Mouse (Mus musculus) embryonic facial prominence, embryonic 15.5 days (tissue): Measurements from ENCODE around the gene Cyp4a10. TPM values are rescaled to one million over a fixed set of nuclear protein-coding genes. Genes with fewer than 3 reads are reported as not detected.
"Not testable (repeated sequence)": the region's sequence is repeated elsewhere in the genome, so short reads cannot be mapped to it uniquely, and the experiment has no call there.

ENCODE experiments used
- ATAC-seq: fragments of 200-750 bp; cut with Nextera tagmentation; 2 replicates; pipeline ENCODE4 v1.8.0; 2017; ENCODE audit warnings: low read depth, moderate TSS enrichment; ENCODE audit not compliant: insufficient number of reproducible peaks, low FRiP score, low TSS enrichment
- H3K27ac ChIP-seq: fragments of 300-500 bp; sonication (generic); replicated peaks from 2 replicates; pipeline ENCODE4 v1.5.1; 2015; ENCODE audit warnings: mild to moderate bottlenecking, inconsistent platforms
- H3K27me3 ChIP-seq: fragments of 300-500 bp; sonication (generic); 2 replicates; pipeline ENCODE4 v1.6.1; 2015; ENCODE audit warnings: inconsistent platforms
- H3K36me3 ChIP-seq: fragments of 300-500 bp; sonication (generic); 2 replicates; pipeline ENCODE4 v1.6.1; 2015; ENCODE audit warnings: mild to moderate bottlenecking, inconsistent platforms
- H3K4me1 ChIP-seq: fragments of 300-500 bp; sonication (generic); 2 replicates; pipeline ENCODE4 v1.6.1; 2015; ENCODE audit warnings: inconsistent platforms
- H3K4me2 ChIP-seq: fragments of 300-500 bp; sonication (generic); replicated peaks from 2 replicates; pipeline ENCODE4 v1.6.1; 2015; ENCODE audit warnings: mild to moderate bottlenecking, inconsistent platforms
- H3K4me3 ChIP-seq: fragments of 300-500 bp; sonication (generic); replicated peaks from 2 replicates; pipeline ENCODE4 v1.5.1; 2015; ENCODE audit warnings: mild to moderate bottlenecking, inconsistent platforms
- H3K9ac ChIP-seq: fragments of 300-500 bp; sonication (generic); 2 replicates; pipeline ENCODE4 v1.6.1; 2015; ENCODE audit warnings: inconsistent platforms
- H3K9me3 ChIP-seq: fragments of 300-500 bp; sonication (generic); replicated peaks from 2 replicates; pipeline ENCODE4 v1.6.1; 2016; ENCODE audit warnings: inconsistent platforms
- WGBS: fragments of 180-500 bp; shearing (Covaris S2); methylation state at CpG from one replicate; pipeline ENCODE4 v1.1.7; 2015; 5-methylcytosine and 5-hydroxymethylcytosine counted together
- polyA plus RNA-seq: library from polyadenylated mRNA; unstranded; fragments of >200 nt; fragmentation: Nextera tagmentation; extraction: Ambion mirVana; gene quantifications from 2 replicates; pipeline ENCODE4 v1.2.1, GENCODE M21; 2015

Gene Cyp4a10
- polyA plus RNA-seq, 1 experiment from 2014 or later, result not detected

DNA sequence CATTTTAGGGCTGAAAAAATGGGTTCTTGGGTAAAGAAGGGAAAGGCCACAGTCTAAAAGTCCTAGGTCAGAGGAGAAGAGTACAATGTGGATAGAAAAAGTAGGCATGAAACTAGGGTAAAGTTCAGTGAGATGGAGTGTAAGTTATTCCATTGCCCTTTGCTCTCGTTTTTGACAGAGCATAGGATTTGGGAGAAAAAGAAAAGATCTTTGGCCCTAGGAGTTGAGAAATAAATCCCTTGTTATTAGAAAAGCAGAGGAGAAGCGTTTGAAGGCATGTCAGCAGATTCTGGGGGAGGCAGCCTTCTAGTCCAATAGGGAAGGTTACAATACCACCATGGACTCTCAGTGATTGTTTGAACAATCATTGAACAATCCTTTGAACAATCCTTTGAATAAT, 37.4 kb downstream of the Cyp4a10 start:
- Histone ChIP-seq H3K9me3 (no peaks in the 10 kb centered on the region), H3K4me1 (no peaks in the 10 kb centered on the region), H3K36me3 (no peaks in the 10 kb centered on the region), H3K4me2 (no peak overlapping the region), H3K27me3 (no peaks in the 10 kb centered on the region), H3K27ac (no peak overlapping the region), H3K9ac (no peak overlapping the region), H3K4me3 (no peak overlapping the region)
- 54% methylated on average over 2 of the region's 2 CpGs for WGBS
- no peak for ATAC-seq

DNA sequence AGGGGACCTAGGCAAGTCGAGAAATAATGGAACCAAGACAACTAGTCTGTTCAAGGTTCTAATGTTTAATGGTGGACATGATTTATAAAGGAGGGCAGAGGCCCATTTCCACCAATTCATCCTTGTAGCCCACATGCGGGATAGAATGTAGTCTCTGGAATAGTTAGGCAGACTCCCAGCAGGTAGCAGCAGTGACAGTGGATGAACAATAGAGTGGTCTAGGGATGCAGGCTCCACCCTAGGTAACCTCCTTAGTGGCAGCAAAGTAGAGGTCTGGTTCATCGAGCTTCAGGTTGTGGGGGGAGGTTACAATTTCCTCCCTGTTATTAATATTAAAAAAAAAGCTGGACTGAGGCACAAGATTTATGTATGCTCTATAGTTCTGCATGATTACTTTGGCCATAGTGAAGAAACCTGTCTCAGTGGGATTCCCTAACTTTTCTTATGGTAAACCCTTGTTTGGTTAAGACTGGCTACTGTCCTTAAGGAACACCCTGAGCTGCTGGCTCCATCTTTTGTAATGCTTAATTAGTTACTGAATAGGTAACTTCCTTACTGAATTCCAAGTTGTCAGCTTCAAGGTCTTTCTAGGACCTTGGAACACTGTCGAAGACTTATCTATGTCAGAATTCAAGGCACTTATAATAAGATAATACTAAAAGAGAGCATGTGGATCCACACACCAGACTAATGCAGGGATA, 39.9 kb downstream of the Cyp4a10 start:
- H3K27me3 ChIP-seq, result no peaks in the 10 kb centered on the region
- H3K9me3 ChIP-seq, result no peaks in the 10 kb centered on the region
- no peak overlapping the region for H3K9ac ChIP-seq
- no peaks in the 10 kb centered on the region for H3K36me3 ChIP-seq
- H3K4me1 ChIP-seq, result no peaks in the 10 kb centered on the region
- H3K27ac ChIP-seq, result no peak overlapping the region
- ATAC-seq, result no peak
- H3K4me3 ChIP-seq, result no peak overlapping the region
- H3K4me2 ChIP-seq, result no peak overlapping the region
- 52% methylated on average over 4 of the region's 4 CpGs for WGBS

DNA sequence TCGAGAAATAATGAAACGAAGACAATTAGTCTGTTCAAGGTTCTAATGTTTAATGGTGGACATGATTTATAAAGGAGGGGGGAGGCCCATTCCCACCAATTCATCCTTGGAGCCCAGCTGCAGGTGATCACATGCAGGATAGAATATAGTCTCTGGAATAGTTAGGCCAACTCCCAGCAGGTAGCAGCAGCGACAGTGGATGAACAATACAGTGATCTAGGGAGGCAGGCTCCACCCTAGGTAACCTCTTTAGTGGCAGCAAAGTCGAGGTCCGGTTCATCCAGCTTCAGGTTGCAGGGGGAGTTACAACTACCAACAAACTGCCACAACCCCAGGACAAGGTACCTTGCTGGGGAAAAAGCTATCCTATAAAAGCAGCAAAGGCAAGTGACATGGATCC, 43.2 kb downstream of the Cyp4a10 start:
- 52% methylated on average over 5 of the region's 5 CpGs for WGBS
- H3K9ac ChIP-seq, H3K27me3 ChIP-seq, ATAC-seq, H3K4me3 ChIP-seq, H3K36me3 ChIP-seq, H3K27ac ChIP-seq, H3K4me2 ChIP-seq, H3K9me3 ChIP-seq, H3K4me1 ChIP-seq: not testable (repeated sequence)

DNA sequence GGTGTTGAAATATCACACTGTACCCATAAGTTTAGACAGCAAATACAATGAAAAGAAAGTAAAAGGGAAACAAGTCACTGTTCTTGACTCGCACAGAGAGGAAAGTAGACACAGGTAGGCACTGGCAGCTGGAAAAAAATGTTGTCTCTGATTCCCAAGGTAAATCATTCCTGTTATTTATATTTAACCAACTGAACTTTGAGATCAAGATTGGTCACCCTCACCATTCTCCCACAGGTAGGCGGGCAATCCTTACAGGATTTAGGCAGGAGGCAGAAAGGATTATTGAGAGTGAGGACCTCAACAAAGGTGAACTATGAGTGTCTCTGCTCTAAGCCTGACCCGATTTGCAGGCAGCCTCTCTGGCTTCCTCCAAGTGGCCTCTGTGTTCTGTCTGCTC, 45.3 kb downstream of the Cyp4a10 start, which contains the start of gene Cyp4a31:
TSS of gene Cyp4a31 (plus strand) at position 249 of the 400 bp plus-strand sequence.
- ATAC-seq, result no peak
- no peak within 1 kb of the TSS for H3K9ac ChIP-seq
- no peak within 1 kb of the TSS for H3K4me3 ChIP-seq
- no peaks in the 10 kb centered on the region for H3K4me1 ChIP-seq
- no peaks in the 10 kb centered on the region for H3K36me3 ChIP-seq
- 73% methylated on average over 3 of the region's 3 CpGs for WGBS
- H3K27me3 ChIP-seq, result no peaks in the 10 kb centered on the region
- H3K4me2 ChIP-seq, result no peak within 1 kb of the TSS
- H3K9me3 ChIP-seq, result no peaks in the 10 kb centered on the region
- no peak within 1 kb of the TSS for H3K27ac ChIP-seq

DNA sequence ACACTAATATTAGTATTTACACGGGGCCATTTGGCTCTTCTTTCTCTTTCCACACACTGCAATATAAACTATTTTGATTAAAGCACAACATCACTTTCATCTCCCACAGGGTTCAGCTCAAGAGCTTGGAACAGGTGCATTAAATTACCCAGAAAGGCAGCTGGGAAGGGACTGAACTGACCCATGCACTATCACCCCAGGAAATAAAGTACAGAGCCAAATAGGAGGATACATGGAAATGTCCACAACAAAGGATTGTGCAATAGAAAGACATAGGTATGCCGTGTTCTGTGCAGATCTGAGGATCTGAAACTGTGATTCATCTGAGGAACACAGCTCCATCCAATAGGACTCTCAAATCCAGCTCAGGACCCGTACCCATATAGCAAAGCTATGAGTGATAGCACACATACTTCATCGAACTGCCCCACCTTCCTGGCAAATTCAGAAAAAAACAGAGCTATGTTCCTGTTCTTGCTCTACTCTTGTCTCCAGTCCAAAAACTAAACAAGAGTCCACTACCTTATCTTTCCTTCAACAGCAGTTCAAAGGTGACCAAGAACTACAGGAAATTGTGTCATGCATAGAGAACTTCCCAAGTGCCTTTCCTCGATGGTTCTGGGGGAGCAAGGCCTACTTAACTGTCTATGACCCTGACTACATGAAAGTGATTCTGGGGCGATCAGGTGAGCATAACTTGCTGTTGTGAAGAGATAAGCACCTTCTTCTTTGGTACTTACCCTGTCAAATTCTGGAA, 46.6 kb downstream of the Cyp4a10 start:
- H3K4me3 ChIP-seq, H3K27me3 ChIP-seq, ATAC-seq, H3K4me2 ChIP-seq, H3K4me1 ChIP-seq, H3K9ac ChIP-seq, H3K36me3 ChIP-seq, H3K9me3 ChIP-seq, H3K27ac ChIP-seq: not testable (repeated sequence)
- 74% methylated on average over 6 of the region's 6 CpGs for WGBS

DNA sequence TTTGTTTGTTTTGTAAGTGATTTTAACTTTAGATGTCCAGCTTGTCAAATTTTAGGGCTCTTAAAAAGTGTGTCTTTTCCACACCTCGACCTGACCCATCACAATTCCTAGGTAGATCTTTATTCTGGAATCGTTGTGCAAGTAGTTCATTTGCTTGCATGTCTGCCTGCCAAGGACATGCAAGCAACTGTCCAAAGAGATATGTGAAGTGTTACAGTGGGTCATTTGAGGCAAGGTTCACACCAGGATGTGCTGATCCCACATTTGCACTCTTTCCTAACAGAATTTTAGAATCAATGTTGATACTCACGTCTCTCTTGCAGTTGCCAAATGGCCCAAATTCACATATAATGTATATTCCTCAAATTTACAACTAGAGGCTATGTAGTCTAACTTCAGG, 57.2 kb downstream of the Cyp4a10 start:
- Histone ChIP-seq H3K4me2 (no peak overlapping the region), H3K27me3 (no peaks in the 10 kb centered on the region), H3K9ac (no peak overlapping the region), H3K27ac (no peak overlapping the region), H3K9me3 (no peaks in the 10 kb centered on the region), H3K4me3 (no peak overlapping the region), H3K36me3 (no peaks in the 10 kb centered on the region), H3K4me1 (no peaks in the 10 kb centered on the region)
- ATAC-seq, result no peak
- 79% methylated on average over 3 of the region's 3 CpGs for WGBS

DNA sequence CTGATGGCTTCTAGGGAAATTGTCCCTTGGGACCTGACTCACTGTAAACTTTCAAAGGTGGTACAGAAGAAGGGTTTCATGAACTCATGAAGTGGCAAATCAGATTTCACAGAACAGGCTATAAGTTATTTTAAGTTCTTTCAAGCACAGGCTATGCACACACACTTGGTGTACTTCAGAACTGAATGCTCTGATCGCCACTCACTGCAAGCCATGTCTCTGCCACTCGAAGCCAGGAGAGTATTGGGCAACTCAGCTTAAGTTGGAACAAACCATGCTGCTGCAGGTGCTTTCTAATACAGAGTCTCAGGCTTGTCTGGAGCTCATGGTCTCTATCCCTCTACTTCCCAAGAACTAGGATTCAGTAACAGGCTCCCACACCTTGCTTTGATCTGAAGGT, 57.7 kb downstream of the Cyp4a10 start:
- H3K4me3 ChIP-seq, result no peak overlapping the region
- no peaks in the 10 kb centered on the region for H3K27me3 ChIP-seq
- no peaks in the 10 kb centered on the region for H3K36me3 ChIP-seq
- H3K27ac ChIP-seq, result no peak overlapping the region
- no peaks in the 10 kb centered on the region for H3K9me3 ChIP-seq
- no peak overlapping the region for H3K9ac ChIP-seq
- WGBS, result 75% methylated on average over 2 of the region's 2 CpGs
- H3K4me1 ChIP-seq, result no peaks in the 10 kb centered on the region
- no peak overlapping the region for H3K4me2 ChIP-seq
- ATAC-seq, result no peak

DNA sequence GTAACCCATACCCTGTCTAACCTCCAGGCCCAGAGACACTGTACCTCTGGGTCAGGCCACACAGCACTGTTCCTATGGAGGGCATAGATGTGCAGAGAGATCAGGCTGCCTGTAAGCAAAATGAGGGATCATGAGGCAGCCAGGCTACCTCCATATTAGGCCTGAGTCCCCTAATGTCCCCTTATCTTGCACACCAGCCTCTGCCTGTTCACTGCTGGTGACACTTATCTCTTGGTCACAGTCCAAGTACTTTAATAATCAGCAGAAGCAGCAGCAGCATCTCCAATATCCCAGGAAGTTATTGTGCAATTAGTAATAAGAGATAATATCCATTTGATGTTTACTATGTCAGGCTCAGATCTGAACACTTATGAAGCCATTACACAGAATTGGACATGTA, 65.0 kb downstream of the Cyp4a10 start:
- no peak for ATAC-seq
- Histone ChIP-seq H3K27me3 (no peaks in the 10 kb centered on the region), H3K4me3 (no peak overlapping the region)

More for the DNA sequence above, 65.0 kb downstream of the Cyp4a10 start:
- Histone ChIP-seq H3K4me2 (no peak overlapping the region), H3K9me3 (no peaks in the 10 kb centered on the region), H3K27ac (no peak overlapping the region), H3K4me1 (no peaks in the 10 kb centered on the region), H3K36me3 (no peaks in the 10 kb centered on the region), H3K9ac (no peak overlapping the region)

Other genes with a start within 250 kb of the Cyp4a10 start
- 3.0 and 5.8 TPM in 2 replicates for gene Cyp4a12a, start 219.2 kb upstream of the Cyp4a10 start, polyA plus RNA-seq
- 2.3 and 5.3 TPM in 2 replicates for gene Cyp4a12b, start 106.6 kb upstream of the Cyp4a10 start, polyA plus RNA-seq
- not detected in 2 replicates for gene Cyp4a30b, start 65.7 kb upstream of the Cyp4a10 start, polyA plus RNA-seq
- gene Cyp4a14, start 22.1 kb upstream of the Cyp4a10 start, polyA plus RNA-seq, result not detected in 2 replicates
- not detected in 2 replicates for gene Cyp4a31, start 45.4 kb downstream of the Cyp4a10 start, polyA plus RNA-seq
- gene Cyp4a32, start 82.7 kb downstream of the Cyp4a10 start, polyA plus RNA-seq, result not detected in 2 replicates
- 4.3 and 4.4 TPM in 2 replicates for gene Cyp4b1, start 129.5 kb downstream of the Cyp4a10 start, polyA plus RNA-seq
- 41.1 and 45.7 TPM in 2 replicates for gene Efcab14, start 219.5 kb downstream of the Cyp4a10 start, polyA plus RNA-seq